Mouse (Mus musculus): ENCODE data around the gene Pdpk1. TPM values are rescaled to one million over a fixed set of nuclear protein-coding genes. Genes with fewer than 3 reads are reported as not detected.

Pdpk1 gene
- total and polyA plus RNA-seq, 3 experiments = 18.3 to 26.9 (median 19.0) TPM

- peaks cover 9 to 16% of the 10 kb centered on the region in 2 experiments for H3K4me1 ChIP-seq (ENCODE audit: control insufficient read depth in 1 of 2, insufficient read depth in 2 of 2, low read length in 2 of 2)
- H3K9ac ChIP-seq (ENCODE audit: control insufficient read depth, low read depth, low read length, poor library complexity, severe bottlenecking) = peak overlapping the region; percentile 98
- TF ChIP-seq ETS1 (IDR thresholded peaks at IDR 0.05; ENCODE audit: low read depth, low read length) = no peak
- TF ChIP-seq MAX (IDR thresholded peaks at IDR 0.05; ENCODE audit: low read length) = no peak
- TF ChIP-seq CHD2 (IDR thresholded peaks at IDR 0.05; ENCODE audit: low read length) = no peak
- TF ChIP-seq MAFK (IDR thresholded peaks at IDR 0.05; ENCODE audit: borderline replicate concordance, low read depth, low read length) = no peak
- no peak for TF ChIP-seq USF2 (IDR thresholded peaks at IDR 0.05; ENCODE audit: borderline replicate concordance in 1 of 2, insufficient read depth in 1 of 2, low read depth in 1 of 2, low read length in 2 of 2)
- TF ChIP-seq USF1 (IDR thresholded peaks at IDR 0.05; ENCODE audit: low read depth, low read length) = no peak
- no peak for TF ChIP-seq E2F4 (IDR thresholded peaks at IDR 0.05; ENCODE audit: borderline replicate concordance, low read depth, low read length)
- TF ChIP-seq BHLHE40 (IDR thresholded peaks at IDR 0.05; ENCODE audit: borderline replicate concordance, low read depth, low read length) = no peak
- no peak for TF ChIP-seq ZC3H11A (IDR thresholded peaks at IDR 0.05; ENCODE audit: low read depth, low read length)
- no peak; the same call in 1 of the 2 replicates for TF ChIP-seq KAT2A (conservative IDR thresholded peaks at IDR 0.05; ENCODE audit: low read depth, low read length)
- no peak for TF ChIP-seq RCOR1 (IDR thresholded peaks at IDR 0.05; ENCODE audit: low read depth, low read length)
- no peak for TF ChIP-seq MYB (IDR thresholded peaks at IDR 0.05; ENCODE audit: low read depth, low read length)
- 0 out of 2 replicates have a peak, but pooled peaks have one; percentile 10 for TF ChIP-seq NRF1 (IDR thresholded peaks at IDR 0.05; ENCODE audit: insufficient read depth, low read depth, low read length, poor library complexity, severe bottlenecking)
- no peak for TF ChIP-seq GABPA (IDR thresholded peaks at IDR 0.05; ENCODE audit: low read depth, low read length)
- no peak for TF ChIP-seq EP300 (IDR thresholded peaks at IDR 0.05; ENCODE audit: low read depth in 1 of 2, low read length in 2 of 2)
- no peak for TF ChIP-seq SMC3 (IDR thresholded peaks at IDR 0.05; ENCODE audit: low read depth, low read length)
- no peak for TF ChIP-seq ZNF384 (IDR thresholded peaks at IDR 0.05; ENCODE audit: low read depth, low read length)
- peak; percentile 82 for TF ChIP-seq NELFE (IDR thresholded peaks at IDR 0.05; ENCODE audit: low read depth, low read length)
- TF ChIP-seq CHD1 (IDR thresholded peaks at IDR 0.05; ENCODE audit: low read depth, low read length) = no peak
- no peak for TF ChIP-seq MYC (IDR thresholded peaks at IDR 0.05; ENCODE audit: low read depth, low read length)
- TF ChIP-seq GATA1 (IDR thresholded peaks at IDR 0.05; ENCODE audit: low read depth, low read length) = no peak
- no peak for TF ChIP-seq TAL1 (IDR thresholded peaks at IDR 0.05; ENCODE audit: low read length)
- TF ChIP-seq MEF2A (IDR thresholded peaks at IDR 0.05; ENCODE audit: extremely low read depth, insufficient replicate concordance, low read depth, low read length, poor library complexity, severe bottlenecking) = 0 out of 2 replicates have a peak, but pooled peaks have one; percentile 35
- no peak for TF ChIP-seq RAD21 (IDR thresholded peaks at IDR 0.05; ENCODE audit: low read depth, low read length)
- TF ChIP-seq UBTF (IDR thresholded peaks at IDR 0.05; ENCODE audit: borderline replicate concordance, insufficient read depth, low read depth, low read length) = no peak
- TF ChIP-seq HCFC1 (IDR thresholded peaks at IDR 0.05; ENCODE audit: low read depth, low read length) = peak; percentile 86
- peak; percentile 24; the same call in 1 of the 2 replicates for TF ChIP-seq TCF12 (IDR thresholded peaks at IDR 0.05; ENCODE audit: low read depth, low read length)
- TF ChIP-seq POLR2A (IDR thresholded peaks at IDR 0.05; ENCODE audit: control insufficient read depth in 1 of 2, insufficient read depth in 1 of 2, low read depth in 1 of 2, low read length in 2 of 2, poor library complexity in 1 of 2) = peak; percentile 65 to 73; a peak in 3 of 4 replicates
- peak; percentile 76 for TF ChIP-seq SIN3A (IDR thresholded peaks at IDR 0.05; ENCODE audit: low read length)
- no peak for TF ChIP-seq CTCF (IDR thresholded peaks at IDR 0.05 in 2 of 3, conservative IDR thresholded peaks at IDR 0.05 in 1 of 3; ENCODE audit: control insufficient read depth in 1 of 3, insufficient read depth in 1 of 3, low read depth in 2 of 3, low read length in 3 of 3, poor library complexity in 1 of 3, severe bottlenecking in 1 of 3)
- no peak for TF ChIP-seq JUND (IDR thresholded peaks at IDR 0.05; ENCODE audit: low read depth, low read length)
- TF ChIP-seq MXI1 (IDR thresholded peaks at IDR 0.05; ENCODE audit: low read depth, low read length) = 0 out of 2 replicates have a peak, but pooled peaks have one; percentile 52
- TF ChIP-seq TBP (IDR thresholded peaks at IDR 0.05; ENCODE audit: low read depth, low read length) = no peak
- peak; percentile 98 for TF ChIP-seq ELF1 (IDR thresholded peaks at IDR 0.05; ENCODE audit: low read depth, low read length)
- TF ChIP-seq ZMIZ1 (IDR thresholded peaks at IDR 0.05; ENCODE audit: low read depth, low read length) = no peak
- TF ChIP-seq POLR2AphosphoS2 (IDR thresholded peaks at IDR 0.05; ENCODE audit: low read length) = peak; percentile 81
- TF ChIP-seq ZKSCAN1 (IDR thresholded peaks at IDR 0.05; ENCODE audit: low read depth, low read length) = no peak
These were observed 9.3 kb downstream of the Pdpk1 start for GRCm38 (mm10) chr17:24141425-24141920.

More at GRCm38 (mm10) chr17:24141425-24141920, 9.3 kb downstream of the Pdpk1 start:
- peak; percentile 98 for DNase-seq (ENCODE audit: low read depth, low spot score)
- peaks cover 0 to 16% of the 10 kb centered on the region in 2 experiments; a peak in 2 of 4 replicates for H3K36me3 ChIP-seq (ENCODE audit: control insufficient read depth in 1 of 2, insufficient read depth in 2 of 2, low read length in 2 of 2)
- H3K9me3 ChIP-seq (replicated peaks; ENCODE audit: insufficient read depth, low read length) = no peaks in the 10 kb centered on the region
- no peaks in the 10 kb centered on the region for H3K27me3 ChIP-seq (ENCODE audit: control insufficient read depth in 1 of 2, insufficient read depth in 2 of 2, low read length in 2 of 2)
- H3K4me3 ChIP-seq (ENCODE audit: control insufficient read depth in 1 of 2, insufficient read depth in 1 of 2, low read depth in 2 of 2, low read length in 2 of 2) = peak overlapping the region; percentile 94 to 100
- peaks cover 31% of the 10 kb centered on the region for H3K79me2 ChIP-seq (ENCODE audit: control insufficient read depth, insufficient read depth, low read length, poor library complexity)
- peak overlapping the region; percentile 61 for H3K27ac ChIP-seq (ENCODE audit: control insufficient read depth, low read depth, low read length)
